Mouse (Mus musculus) embryonic facial prominence, embryonic 11.5 days (tissue): ENCODE data around the gene Rassf10. TPM values are rescaled to one million over a fixed set of nuclear protein-coding genes. Genes with fewer than 3 reads are reported as not detected.
"Not testable (repeated sequence)": the region's sequence is repeated elsewhere in the genome, so short reads cannot be mapped to it uniquely, and the experiment has no call there.

Experiments used
- ATAC-seq: fragments of 200-750 bp; cut with Nextera tagmentation; replicated peaks from 2 replicates; pipeline ENCODE4 v1.8.0; 2017; ENCODE audit warnings: low read depth; ENCODE audit not compliant: insufficient number of reproducible peaks, low FRiP score, low TSS enrichment
- DNase-seq: peaks from one replicate; pipeline ENCODE4 v3.0.0-alpha.2; 2015; ENCODE audit warnings: low spot score
- H3K27ac ChIP-seq: fragments of 300-500 bp; sonication (generic); replicated peaks from 2 replicates; pipeline ENCODE4 v1.5.1; 2014; ENCODE audit warnings: mild to moderate bottlenecking, low read depth, low read length, control low read depth
- H3K27me3 ChIP-seq: fragments of 300-500 bp; sonication (generic); 2 replicates; pipeline ENCODE4 v1.6.1; 2014; ENCODE audit warnings: mild to moderate bottlenecking, low read length, moderate library complexity, mixed read lengths; ENCODE audit not compliant: control insufficient read depth, insufficient read depth
- H3K36me3 ChIP-seq: fragments of 300-500 bp; sonication (generic); replicated peaks from 2 replicates; pipeline ENCODE4 v1.6.1; 2014; ENCODE audit warnings: low read depth, mild to moderate bottlenecking, low read length, moderate library complexity, mixed read lengths; ENCODE audit not compliant: control insufficient read depth, insufficient read depth
- H3K4me1 ChIP-seq: fragments of 300-500 bp; sonication (generic); 2 replicates; pipeline ENCODE4 v1.6.1; 2014; ENCODE audit warnings: low read length, mixed read lengths; ENCODE audit not compliant: control insufficient read depth, insufficient read depth
- H3K4me2 ChIP-seq: fragments of 300-500 bp; sonication (generic); 2 replicates; pipeline ENCODE4 v1.6.1; 2014; ENCODE audit warnings: low read depth, mild to moderate bottlenecking, control low read depth, low read length, moderate library complexity
- H3K4me3 ChIP-seq: fragments of 300-500 bp; sonication (generic); 2 replicates; pipeline ENCODE4 v1.5.1; 2014; ENCODE audit warnings: low read depth, low read length, control low read depth
- H3K9ac ChIP-seq: fragments of 300-500 bp; sonication (generic); replicated peaks from 2 replicates; pipeline ENCODE4 v1.6.1; 2014; ENCODE audit warnings: mild to moderate bottlenecking, control low read depth, low read length
- H3K9me3 ChIP-seq: fragments of 300-500 bp; sonication (generic); replicated peaks from 2 replicates; pipeline ENCODE4 v1.6.1; 2016; ENCODE audit warnings: mild to moderate bottlenecking, low read length, inconsistent platforms, mixed read lengths; ENCODE audit not compliant: control insufficient read depth
- WGBS: fragments of 180-500 bp; shearing (Covaris S2); extraction: QIAGEN DNeasy Blood & Tissue Kit; methylation state at CpG from one replicate; pipeline ENCODE4 v1.1.7; 2014; 5-methylcytosine and 5-hydroxymethylcytosine counted together
- polyA plus RNA-seq: library from polyadenylated mRNA; unstranded; fragments of >200 nt; fragmentation: Nextera tagmentation; extraction: Ambion mirVana; gene quantifications from 2 replicates; pipeline ENCODE4 v1.2.1, GENCODE M21; 2014

The Rassf10 gene
- polyA plus RNA-seq, 1 experiment from 2014 or later, result 1.6 TPM

- ATAC-seq (no peak), DNase-seq (peak; percentile 80)
- no peak overlapping the region for H3K4me2 ChIP-seq
- H3K4me3 ChIP-seq, result no peak overlapping the region
- no peaks in the 10 kb centered on the region for H3K27me3 ChIP-seq
- no peaks in the 10 kb centered on the region for H3K9me3 ChIP-seq
- H3K4me1 ChIP-seq, result peaks cover 3% of the 10 kb centered on the region; the same call in 1 of the 2 replicates
- under 1% methylated on average over 4 of the region's 4 CpGs for WGBS
- no peak overlapping the region for H3K27ac ChIP-seq
- no peak overlapping the region for H3K9ac ChIP-seq
- H3K36me3 ChIP-seq, result no peaks in the 10 kb centered on the region
Observed at GRCm38 (mm10) chr7:112919845-112920244, 33.9 kb upstream of the Rassf10 start.

- no peaks in the 10 kb centered on the region for H3K9me3 ChIP-seq
- no peak overlapping the region for H3K27ac ChIP-seq
Observed at GRCm38 (mm10) chr7:112922801-112923200, 31.0 kb upstream of the Rassf10 start.

DNA sequence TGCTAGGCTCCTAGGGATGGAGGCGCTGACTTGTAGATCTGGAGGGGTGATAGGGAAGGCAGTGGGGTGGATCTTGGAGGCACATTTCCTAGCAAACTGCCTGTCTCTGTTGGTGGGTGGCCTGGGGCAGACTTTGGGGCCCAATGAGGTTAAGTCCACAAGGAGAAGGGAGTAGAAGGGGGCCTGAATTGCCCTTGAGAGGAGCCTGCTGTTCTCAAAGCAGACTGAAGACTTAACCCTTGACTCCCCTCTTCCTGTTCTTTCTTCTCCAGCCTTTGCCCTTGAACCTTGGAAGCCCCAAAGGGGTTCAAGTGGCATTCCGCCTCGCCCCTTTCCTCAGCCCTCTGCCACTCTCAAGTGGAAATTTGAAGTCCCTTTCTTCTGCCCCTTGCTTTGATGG, 30.1 kb upstream of the Rassf10 start:
- DNase-seq, result no peak
- Histone ChIP-seq H3K4me2 (no peak overlapping the region), H3K4me3 (no peak overlapping the region), H3K27me3 (no peaks in the 10 kb centered on the region), H3K9ac (no peak overlapping the region), H3K27ac (no peak overlapping the region), H3K4me1 (no peaks in the 10 kb centered on the region; the same call in 1 of the 2 replicates), H3K9me3 (no peaks in the 10 kb centered on the region), H3K36me3 (no peaks in the 10 kb centered on the region)
- 60% methylated on average over 3 of the region's 3 CpGs for WGBS
- ATAC-seq, result no peak

More at GRCm38 (mm10) chr7:112922801-112923200, 31.0 kb upstream of the Rassf10 start:
- Histone ChIP-seq H3K4me2 (no peak overlapping the region), H3K4me1 (peaks cover 2% of the 10 kb centered on the region; the same call in 1 of the 2 replicates), H3K36me3 (no peaks in the 10 kb centered on the region), H3K27me3 (no peaks in the 10 kb centered on the region), H3K9ac (no peak overlapping the region), H3K4me3 (no peak overlapping the region)
- WGBS, result 35% methylated on average over 4 of the region's 4 CpGs
- ATAC-seq, result no peak
- DNase-seq, result no peak

- no peak overlapping the region for H3K4me2 ChIP-seq
- ATAC-seq (no peak), DNase-seq (no peak)
- no peaks in the 10 kb centered on the region for H3K9me3 ChIP-seq
- H3K4me1 ChIP-seq, result no peaks in the 10 kb centered on the region; the same call in 1 of the 2 replicates
- no peak overlapping the region for H3K4me3 ChIP-seq
- H3K27ac ChIP-seq, result no peak overlapping the region
- H3K36me3 ChIP-seq, result no peaks in the 10 kb centered on the region
- no peak overlapping the region for H3K9ac ChIP-seq
- H3K27me3 ChIP-seq, result no peaks in the 10 kb centered on the region
- WGBS, result 63% methylated on average over 7 of the region's 7 CpGs
Observed at GRCm38 (mm10) chr7:112930669-112931068, 23.1 kb upstream of the Rassf10 start.

GRCm38 (mm10) chr7:112935876-112936275, 17.9 kb upstream of the Rassf10 start:
- not testable (repeated sequence) for ATAC-seq, H3K4me1 ChIP-seq, H3K36me3 ChIP-seq, DNase-seq, H3K4me3 ChIP-seq, H3K9me3 ChIP-seq, H3K27me3 ChIP-seq, H3K9ac ChIP-seq, H3K27ac ChIP-seq, H3K4me2 ChIP-seq
- 86% methylated on average over 5 of the region's 5 CpGs for WGBS

DNA sequence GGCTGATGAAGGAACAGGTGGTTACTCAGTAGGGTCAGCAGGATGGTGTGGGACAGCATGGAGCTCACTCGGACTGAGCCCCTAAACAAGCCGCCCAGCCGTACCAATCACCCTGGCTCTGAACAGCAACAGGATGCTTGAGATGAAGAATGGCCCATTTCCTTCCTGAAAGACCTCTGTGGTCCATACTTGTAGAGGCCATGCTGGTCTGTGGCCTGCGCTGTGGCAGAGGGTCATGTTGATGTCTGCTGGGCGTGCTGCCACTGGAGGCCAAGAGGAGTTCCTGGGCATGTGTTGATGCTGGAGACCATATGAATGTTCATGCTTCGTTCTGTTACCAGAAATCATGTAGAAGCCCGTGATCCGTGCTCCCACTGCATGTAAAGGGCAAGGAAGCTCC, 16.7 kb upstream of the Rassf10 start:
- Histone ChIP-seq H3K4me1 (no peaks in the 10 kb centered on the region), H3K9me3 (no peaks in the 10 kb centered on the region), H3K27me3 (no peaks in the 10 kb centered on the region), H3K36me3 (no peaks in the 10 kb centered on the region), H3K27ac (no peak overlapping the region), H3K4me2 (no peak overlapping the region), H3K9ac (no peak overlapping the region), H3K4me3 (no peak overlapping the region)
- no peak for ATAC-seq
- WGBS, result 92% methylated on average over 8 of the region's 8 CpGs
- DNase-seq, result no peak

DNA sequence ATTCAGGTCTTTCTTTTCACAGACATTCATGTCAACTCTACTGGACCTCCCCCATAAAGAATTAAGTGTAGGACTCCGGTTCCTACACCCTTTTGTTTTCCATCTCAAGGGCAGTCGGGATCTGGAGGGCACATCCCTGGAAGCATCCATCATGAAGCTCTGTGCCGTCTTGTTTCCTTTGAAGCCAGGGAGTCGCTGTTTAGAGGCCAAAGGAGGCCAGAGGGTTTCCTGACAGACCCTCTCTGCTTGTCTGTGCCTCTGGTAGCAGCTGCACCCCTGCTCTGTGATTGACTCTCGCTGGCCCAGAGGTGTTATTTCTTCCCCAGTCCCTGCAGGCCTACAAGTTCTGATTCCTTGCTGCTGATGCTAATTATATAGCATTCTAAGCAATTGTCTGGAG, 14.8 kb upstream of the Rassf10 start:
- H3K4me1 ChIP-seq, result no peaks in the 10 kb centered on the region
- H3K4me3 ChIP-seq, result no peak overlapping the region
- no peaks in the 10 kb centered on the region for H3K27me3 ChIP-seq
- ATAC-seq (no peak), DNase-seq (no peak)
- H3K36me3 ChIP-seq, result no peaks in the 10 kb centered on the region
- H3K9me3 ChIP-seq, result no peaks in the 10 kb centered on the region
- H3K9ac ChIP-seq, result no peak overlapping the region
- no peak overlapping the region for H3K27ac ChIP-seq
- 46% methylated on average over 5 of the region's 5 CpGs for WGBS
- no peak overlapping the region for H3K4me2 ChIP-seq

GRCm38 (mm10) chr7:112942567-112942966, 11.2 kb upstream of the Rassf10 start:
- no peak overlapping the region for H3K4me2 ChIP-seq
- no peaks in the 10 kb centered on the region for H3K36me3 ChIP-seq
- H3K9me3 ChIP-seq, result no peaks in the 10 kb centered on the region
- H3K4me3 ChIP-seq, result no peak overlapping the region
- 76% methylated on average over 5 of the region's 5 CpGs for WGBS
- ATAC-seq (no peak), DNase-seq (no peak)
- no peak overlapping the region for H3K9ac ChIP-seq
- H3K27ac ChIP-seq, result no peak overlapping the region
- H3K27me3 ChIP-seq, result no peaks in the 10 kb centered on the region
- H3K4me1 ChIP-seq, result no peaks in the 10 kb centered on the region
